Mouse (Mus musculus): ENCODE measurements around the gene Btbd35f2. TPM values are rescaled to one million over a fixed set of nuclear protein-coding genes. Genes with fewer than 3 reads are reported as not detected.
"Not testable (repeated sequence)": the region's sequence is repeated elsewhere in the genome, so short reads cannot be mapped to it uniquely, and the experiment has no call there.

Btbd35f2 gene
- not detected in 2 replicates for polyA plus RNA-seq (2015; fragmentation: Nextera tagmentation; extraction: Ambion mirVana)

GRCm38 (mm10) chrX:32278094-32278493, at the start of gene Btbd35f2:
TSS of gene Btbd35f2 (plus strand) at chrX:32278394.
- H3K9ac ChIP-seq; H3K27ac ChIP-seq (replicated peaks); H3K4me2 ChIP-seq; H3K36me3 ChIP-seq; H3K4me3 ChIP-seq; H3K9me3 ChIP-seq; H3K4me1 ChIP-seq (replicated peaks); ATAC-seq (ENCODE audit: low read depth); H3K27me3 ChIP-seq: not testable (repeated sequence)
- WGBS: no CpG with 5 or more reads among the region's 3 CpGs

Other genes starting within 250 kb of the Btbd35f2 start
- gene Btbd35f22, start 230.6 kb upstream of the Btbd35f2 start, polyA plus RNA-seq (2015; fragmentation: Nextera tagmentation; extraction: Ambion mirVana): not detected in 2 replicates